Mouse (Mus musculus) heart, embryonic 12.5 days (tissue): ENCODE results near the gene Actrt2. TPM values are rescaled to one million over a fixed set of nuclear protein-coding genes. Genes with fewer than 3 reads are reported as not detected.

Experiments used
- ATAC-seq: fragments of 200-750 bp; cut with Nextera tagmentation; 2 replicates; pipeline ENCODE4 v1.8.0; 2017; ENCODE audit warnings: moderate TSS enrichment, moderate library complexity; ENCODE audit not compliant: insufficient number of reproducible peaks, low FRiP score
- H3K27ac ChIP-seq: fragments of 300-500 bp; sonication (generic); 2 replicates; pipeline ENCODE4 v1.5.1; 2016; ENCODE audit warnings: mild to moderate bottlenecking, moderate library complexity; ENCODE audit not compliant: poor library complexity, severe bottlenecking
- H3K27me3 ChIP-seq: fragments of 300-500 bp; sonication (generic); replicated peaks from 2 replicates; pipeline ENCODE4 v1.6.1; 2016; ENCODE audit warnings: mild to moderate bottlenecking, moderate library complexity
- H3K36me3 ChIP-seq: fragments of 300-500 bp; sonication (generic); 2 replicates; pipeline ENCODE4 v1.6.1; 2016; ENCODE audit warnings: mild to moderate bottlenecking, moderate library complexity
- H3K4me1 ChIP-seq: fragments of 300-500 bp; sonication (generic); replicated peaks from 2 replicates; pipeline ENCODE4 v1.6.1; 2016; ENCODE audit warnings: mild to moderate bottlenecking
- H3K4me2 ChIP-seq: fragments of 300-500 bp; sonication (generic); 2 replicates; pipeline ENCODE4 v1.6.1; 2016; ENCODE audit warnings: mild to moderate bottlenecking, moderate library complexity
- H3K4me3 ChIP-seq: fragments of 300-500 bp; sonication (generic); 2 replicates; pipeline ENCODE4 v1.5.1; 2016; ENCODE audit warnings: mild to moderate bottlenecking
- H3K9ac ChIP-seq: fragments of 300-500 bp; sonication (generic); 2 replicates; pipeline ENCODE4 v1.6.1; 2016; ENCODE audit warnings: mild to moderate bottlenecking, moderate library complexity
- H3K9me3 ChIP-seq: fragments of 300-500 bp; sonication (generic); replicated peaks from 2 replicates; pipeline ENCODE4 v1.6.1; 2016; ENCODE audit warnings: mild to moderate bottlenecking, moderate library complexity
- WGBS: fragments of 180-500 bp; shearing (Covaris S2); methylation state at CpG from one replicate; pipeline ENCODE4 v1.1.7; 2016; 5-methylcytosine and 5-hydroxymethylcytosine counted together
- polyA plus RNA-seq: library from polyadenylated mRNA; unstranded; fragments of >200 nt; fragmentation: Nextera tagmentation; extraction: Ambion mirVana; gene quantifications from 2 replicates; pipeline ENCODE4 v1.2.1, GENCODE M21; 2016

Actrt2 gene
- polyA plus RNA-seq, 1 experiment from 2014 or later = not detected

GRCm38 (mm10) chr4:154655134-154655910, 12.3 kb downstream of the Actrt2 start:
- Histone ChIP-seq H3K4me2 (no peak overlapping the region), H3K9ac (no peak overlapping the region), H3K36me3 (no peaks in the 10 kb centered on the region), H3K4me1 (no peaks in the 10 kb centered on the region), H3K27me3 (peaks cover 14% of the 10 kb centered on the region), H3K27ac (no peak overlapping the region), H3K4me3 (no peak overlapping the region), H3K9me3 (0 out of 2 replicates have a peak, but pooled peaks cover 4% of the 10 kb centered on the region)
- no peak for ATAC-seq
- 74% methylated on average over 15 of the region's 15 CpGs for WGBS

GRCm38 (mm10) chr4:154652494-154652893, 15.2 kb downstream of the Actrt2 start:
- no peaks in the 10 kb centered on the region for H3K4me1 ChIP-seq
- no peak overlapping the region for H3K4me2 ChIP-seq
- no peaks in the 10 kb centered on the region for H3K36me3 ChIP-seq
- peaks cover 29% of the 10 kb centered on the region for H3K27me3 ChIP-seq
- no peak overlapping the region for H3K4me3 ChIP-seq
- H3K27ac ChIP-seq = no peak overlapping the region
- no peak overlapping the region for H3K9ac ChIP-seq
- no peak for ATAC-seq
- 19% methylated on average over 5 of the region's 5 CpGs for WGBS
- H3K9me3 ChIP-seq = peaks cover 5% of the 10 kb centered on the region

GRCm38 (mm10) chr4:154649083-154649747, 18.5 kb downstream of the Actrt2 start:
- 78% methylated on average over 19 of the region's 19 CpGs for WGBS
- H3K4me3 ChIP-seq = no peak overlapping the region
- H3K9me3 ChIP-seq = peaks cover 16% of the 10 kb centered on the region
- no peaks in the 10 kb centered on the region for H3K36me3 ChIP-seq
- H3K27me3 ChIP-seq = peaks cover 39% of the 10 kb centered on the region
- no peak for ATAC-seq
- no peak overlapping the region for H3K27ac ChIP-seq
- no peak overlapping the region for H3K4me2 ChIP-seq
- no peaks in the 10 kb centered on the region for H3K4me1 ChIP-seq
- H3K9ac ChIP-seq = no peak overlapping the region

DNA sequence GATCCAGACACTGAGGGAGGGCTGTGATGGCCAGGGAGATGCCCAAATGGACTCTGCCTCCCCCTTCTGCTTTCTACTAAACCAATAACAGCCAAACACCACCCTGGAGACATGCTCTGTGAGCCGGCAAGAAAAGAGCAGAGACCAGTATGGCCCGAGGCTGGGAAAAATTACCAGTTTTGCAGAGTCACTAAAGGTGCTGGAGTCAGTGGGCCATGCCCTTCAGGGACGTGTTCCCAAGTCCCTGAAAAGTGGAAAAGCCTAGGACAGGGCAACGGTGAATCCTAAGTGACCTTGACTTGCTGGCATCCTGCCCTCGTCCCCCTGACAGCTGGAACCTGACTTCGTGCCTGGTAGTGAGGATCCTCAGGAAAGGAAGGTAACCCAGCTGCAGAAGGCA, 25.2 kb downstream of the Actrt2 start:
- Histone ChIP-seq H3K4me1 (peaks cover 45% of the 10 kb centered on the region), H3K4me3 (no peak overlapping the region), H3K27me3 (peaks cover 77% of the 10 kb centered on the region), H3K27ac (no peak overlapping the region), H3K4me2 (no peak overlapping the region), H3K36me3 (no peaks in the 10 kb centered on the region), H3K9ac (no peak overlapping the region), H3K9me3 (peaks cover 15% of the 10 kb centered on the region)
- no peak for ATAC-seq
- 12% methylated on average over 6 of the region's 6 CpGs for WGBS

DNA sequence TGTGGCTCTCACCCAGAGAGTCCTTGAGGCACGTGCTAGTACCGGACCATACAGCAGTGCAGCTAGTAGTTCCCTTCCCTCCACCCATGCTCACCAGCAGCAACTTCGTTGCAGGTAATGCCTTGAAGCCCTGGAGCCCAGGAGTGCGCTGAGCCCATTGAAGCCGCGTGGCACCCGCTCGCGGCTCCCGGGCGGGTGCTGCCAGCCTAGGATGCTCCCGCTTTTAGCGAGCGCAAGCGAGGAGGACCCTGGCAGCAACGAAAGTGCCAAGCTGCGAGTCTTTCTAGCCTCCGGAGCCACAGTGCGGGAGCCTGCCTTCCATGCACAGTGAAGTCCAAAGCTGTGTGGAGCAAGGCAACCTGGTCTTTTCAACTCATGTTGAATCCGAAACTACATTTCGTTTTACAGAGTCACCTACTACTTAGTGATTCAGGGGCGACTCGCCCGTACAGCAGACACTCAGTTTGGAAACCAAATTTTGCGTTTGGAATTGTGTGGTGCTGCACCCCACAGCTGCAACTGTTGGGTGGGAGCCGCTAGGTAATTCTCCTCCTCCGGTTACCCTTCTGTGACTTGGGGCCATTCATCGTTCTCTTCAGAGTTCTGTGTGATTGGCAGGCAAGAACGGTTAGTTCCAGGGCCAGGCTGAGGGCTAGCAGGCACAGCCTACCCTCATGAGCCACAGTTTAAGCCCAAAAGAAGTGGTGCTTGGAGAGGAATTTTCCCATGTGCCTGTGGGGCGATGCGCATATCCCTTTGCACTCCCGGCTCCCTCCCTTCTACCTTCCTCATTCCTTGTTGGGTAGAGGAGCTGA, 26.2 kb downstream of the Actrt2 start:
- Histone ChIP-seq H3K4me1 (peaks cover 52% of the 10 kb centered on the region), H3K27ac (no peak overlapping the region)
- 3% methylated on average over 32 of the region's 32 CpGs for WGBS

GRCm38 (mm10) chr4:154640443-154641295, 27.0 kb downstream of the Actrt2 start:
- no peak for ATAC-seq
- H3K9me3 ChIP-seq = peaks cover 5% of the 10 kb centered on the region; the same call in 1 of the 2 replicates
- H3K27ac ChIP-seq = no peak overlapping the region
- peaks cover 52% of the 10 kb centered on the region for H3K4me1 ChIP-seq
- no peaks in the 10 kb centered on the region for H3K36me3 ChIP-seq
- H3K4me2 ChIP-seq = peak overlapping the region; percentile 80
- H3K4me3 ChIP-seq = no peak overlapping the region
- 11% methylated on average over 20 of the region's 20 CpGs for WGBS
- 0 out of 2 replicates have a peak overlapping the region, but pooled peaks have one; percentile 1 for H3K9ac ChIP-seq
- peaks cover 68% of the 10 kb centered on the region for H3K27me3 ChIP-seq

More for the DNA sequence above, 26.2 kb downstream of the Actrt2 start:
- peaks cover 5% of the 10 kb centered on the region; the same call in 1 of the 2 replicates for H3K9me3 ChIP-seq
- peaks cover 74% of the 10 kb centered on the region for H3K27me3 ChIP-seq
- H3K36me3 ChIP-seq = no peaks in the 10 kb centered on the region
- H3K9ac ChIP-seq = 0 out of 2 replicates have a peak overlapping the region, but pooled peaks have one; percentile 1
- peak overlapping the region; percentile 21 for H3K4me3 ChIP-seq
- ATAC-seq = no peak
- peak overlapping the region; percentile 51 for H3K4me2 ChIP-seq

DNA sequence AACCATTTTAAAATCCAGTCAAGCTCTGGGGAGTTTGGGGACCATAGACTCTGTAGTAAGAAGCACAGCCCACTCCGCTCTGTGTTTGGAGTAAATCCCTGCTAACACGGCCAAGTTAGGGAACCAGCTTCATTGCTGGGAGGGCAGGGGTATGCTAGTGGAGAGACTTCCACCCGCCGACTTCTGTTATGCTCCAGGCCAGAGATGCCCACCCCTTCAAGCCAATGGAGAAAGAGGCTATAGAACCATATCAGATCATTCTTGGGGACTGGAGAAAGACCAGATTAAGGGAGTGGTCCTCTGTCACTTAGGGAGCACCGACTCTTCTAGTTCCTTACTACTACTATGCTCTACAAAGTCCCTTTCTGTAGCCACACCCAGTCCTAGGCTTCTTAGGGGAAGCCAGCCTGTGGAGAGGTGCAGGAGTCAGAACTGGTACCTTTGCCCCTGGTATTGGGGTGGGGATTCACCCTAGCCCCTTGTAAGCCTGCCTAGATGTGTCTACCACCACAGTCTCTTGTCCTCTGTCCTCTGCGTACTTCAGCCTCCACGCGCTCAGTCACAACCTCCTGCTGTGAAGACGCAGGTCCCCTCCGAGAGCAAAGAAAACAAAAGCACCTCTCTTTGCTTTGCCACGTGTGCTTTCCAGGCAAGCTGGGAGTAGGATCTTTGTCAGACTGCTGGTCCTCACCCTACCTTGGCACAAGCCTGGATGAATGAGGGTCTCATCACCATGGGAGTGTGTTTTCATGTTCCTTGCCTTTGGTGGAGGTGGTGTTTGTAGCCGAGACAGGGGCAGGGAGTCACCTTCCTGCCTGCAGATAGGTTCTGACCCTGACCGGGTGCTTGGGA, 27.9 kb downstream of the Actrt2 start:
- no peak for ATAC-seq
- Histone ChIP-seq H3K9me3 (no peaks in the 10 kb centered on the region), H3K4me2 (peak overlapping the region; percentile 80), H3K27ac (no peak overlapping the region), H3K4me1 (peaks cover 54% of the 10 kb centered on the region), H3K4me3 (peak overlapping the region; percentile 75; the same call in 1 of the 2 replicates), H3K36me3 (no peaks in the 10 kb centered on the region), H3K9ac (peak overlapping the region; percentile 42; the same call in 1 of the 2 replicates), H3K27me3 (peaks cover 64% of the 10 kb centered on the region)
- WGBS = 19% methylated on average over 13 of the region's 13 CpGs

DNA sequence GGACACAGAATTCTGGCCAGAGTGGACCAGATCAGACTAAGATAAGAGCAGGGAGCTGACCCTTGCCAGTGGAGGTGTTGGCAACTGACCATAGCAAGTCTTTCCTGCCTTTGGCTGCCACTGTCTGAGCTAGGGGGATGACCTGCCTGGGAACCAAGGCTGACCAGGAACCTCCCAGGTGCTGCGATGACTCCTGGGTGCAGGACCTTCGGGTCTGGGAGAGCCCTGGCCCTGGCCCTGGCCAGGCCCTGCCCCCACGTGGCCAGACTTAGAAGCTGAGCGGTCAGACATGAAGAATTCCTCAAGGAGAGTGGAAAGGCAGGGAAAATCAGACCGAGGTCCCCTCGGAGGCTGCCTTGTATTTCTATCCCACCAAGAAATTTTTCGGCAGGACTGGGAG, 28.5 kb downstream of the Actrt2 start:
- H3K4me2 ChIP-seq = peak overlapping the region; percentile 80
- no peaks in the 10 kb centered on the region for H3K36me3 ChIP-seq
- H3K4me3 ChIP-seq = peak overlapping the region; percentile 75
- WGBS = 5% methylated on average over 7 of the region's 7 CpGs
- H3K9me3 ChIP-seq = no peaks in the 10 kb centered on the region
- no peak for ATAC-seq
- H3K27ac ChIP-seq = no peak overlapping the region
- peaks cover 59% of the 10 kb centered on the region for H3K4me1 ChIP-seq
- H3K27me3 ChIP-seq = peaks cover 68% of the 10 kb centered on the region
- H3K9ac ChIP-seq = peak overlapping the region; percentile 42; the same call in 1 of the 2 replicates

GRCm38 (mm10) chr4:154638320-154638886, 29.3 kb downstream of the Actrt2 start:
- peaks cover 56% of the 10 kb centered on the region for H3K4me1 ChIP-seq
- H3K9me3 ChIP-seq = no peaks in the 10 kb centered on the region

More at GRCm38 (mm10) chr4:154638320-154638886, 29.3 kb downstream of the Actrt2 start:
- Histone ChIP-seq H3K9ac (peak overlapping the region; percentile 90), H3K27ac (peak overlapping the region; percentile 96; the same call in 1 of the 2 replicates), H3K27me3 (peaks cover 68% of the 10 kb centered on the region), H3K36me3 (no peaks in the 10 kb centered on the region), H3K4me2 (peak overlapping the region; percentile 80), H3K4me3 (peak overlapping the region; percentile 75)
- 8% methylated on average over 15 of the region's 15 CpGs for WGBS
- ATAC-seq = no peak
